Mouse (Mus musculus) ES-Bruce4 (cell line): ENCODE measurements around the gene Chchd10. TPM values are rescaled to one million over a fixed set of nuclear protein-coding genes. Genes with fewer than 3 reads are reported as not detected.
"Not testable (repeated sequence)": the region's sequence is repeated elsewhere in the genome, so short reads cannot be mapped to it uniquely, and the experiment has no call there.

Experiments
- H3K27ac ChIP-seq: 2 replicates; pipeline ENCODE4 v1.5.1; 2012; ENCODE audit warnings: low read length, inconsistent platforms; ENCODE audit not compliant: insufficient read depth
- H3K27me3 ChIP-seq: 2 replicates; pipeline ENCODE4 v1.6.1; 2012; ENCODE audit warnings: mild to moderate bottlenecking, low read length, inconsistent platforms; ENCODE audit not compliant: control insufficient read depth, poor library complexity, insufficient read depth, severe bottlenecking
- H3K36me3 ChIP-seq: 2 replicates; pipeline ENCODE4 v1.6.1; 2012; ENCODE audit warnings: inconsistent platforms, mild to moderate bottlenecking, low read length, moderate library complexity; ENCODE audit not compliant: control insufficient read depth, poor library complexity, insufficient read depth, severe bottlenecking
- H3K4me1 ChIP-seq: one replicate; pipeline ENCODE4 v1.8.1; 2011; ENCODE audit warnings: low read length; ENCODE audit not compliant: control insufficient read depth, insufficient read depth
- H3K4me3 ChIP-seq: 2 replicates; pipeline ENCODE4 v1.5.1; 2011; ENCODE audit warnings: low read depth, mild to moderate bottlenecking, low read length
- H3K9ac ChIP-seq: 2 replicates; pipeline ENCODE4 v1.6.1; 2012; ENCODE audit warnings: low read depth, mild to moderate bottlenecking, inconsistent platforms; ENCODE audit not compliant: poor library complexity, severe bottlenecking
- H3K9me3 ChIP-seq: replicated peaks from 2 replicates; pipeline ENCODE4 v1.6.1; 2012; ENCODE audit warnings: mild to moderate bottlenecking, low read length, inconsistent platforms; ENCODE audit not compliant: control insufficient read depth, poor library complexity, insufficient read depth, severe bottlenecking
- CTCF ChIP-seq: IDR thresholded peaks from one replicate; pipeline ENCODE4 v1.8.1; 2011; ENCODE audit warnings: low read depth, low read length
- EP300 ChIP-seq: IDR thresholded peaks from 2 replicates; pipeline ENCODE4 v1.6.1; 2011; ENCODE audit warnings: low read depth, low read length; ENCODE audit not compliant: insufficient read depth
- POLR2A ChIP-seq: IDR thresholded peaks from one replicate; pipeline ENCODE4 v1.8.1; 2011; ENCODE audit warnings: low read length; ENCODE audit not compliant: insufficient read depth
- polyA plus RNA-seq: library from polyadenylated mRNA; stranded (reverse); fragments of >200 nt; gene quantifications from 2 replicates; pipeline ENCODE4 v1.2.4, GENCODE M21; 2011; ENCODE audit warnings: low read depth; ENCODE audit not compliant: missing spikeins, insufficient read depth, insufficient read length

Chchd10 gene
- 405 and 450 TPM in 2 replicates for polyA plus RNA-seq

GRCm38 (mm10) chr10:75932891-75933290, at the start of gene Chchd10:
TSS of gene Chchd10 (plus strand) at chr10:75933130.
- Histone ChIP-seq H3K4me1 (peaks cover 8% of the 10 kb centered on the region), H3K4me3 (peak within 1 kb of the TSS; percentile 76), H3K9me3 (no peaks in the 10 kb centered on the region), H3K36me3 (peaks cover 9% of the 10 kb centered on the region), H3K27me3 (no peaks in the 10 kb centered on the region), H3K9ac (peak within 1 kb of the TSS; percentile 73), H3K27ac (peak within 1 kb of the TSS; percentile 77)
- TF ChIP-seq EP300 (0 out of 2 replicates have a peak, but pooled peaks have one; percentile 27), POLR2A (no peak)

DNA sequence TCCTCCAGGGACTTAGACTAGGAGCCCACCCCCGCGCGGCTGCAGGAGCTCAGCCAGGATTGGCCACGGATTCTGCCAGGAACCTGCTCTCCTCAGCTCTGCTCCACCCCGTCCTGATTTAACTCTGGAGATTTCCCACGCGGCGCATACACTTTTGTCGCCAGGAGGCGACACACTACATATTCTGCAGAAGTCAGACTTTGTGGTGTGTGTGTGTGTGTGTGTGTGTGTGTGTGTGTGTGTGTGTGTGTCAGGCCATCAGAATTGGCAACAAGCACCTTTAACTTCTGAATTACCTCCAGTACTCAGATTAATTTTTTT, 49.7 kb upstream of the Chchd10 start:
- peak; percentile 62 for TF ChIP-seq CTCF
- no peak for TF ChIP-seq POLR2A
- TF ChIP-seq EP300: peak; percentile 36; the same call in 1 of the 2 replicates
- peaks cover 2% of the 10 kb centered on the region for H3K4me1 ChIP-seq

DNA sequence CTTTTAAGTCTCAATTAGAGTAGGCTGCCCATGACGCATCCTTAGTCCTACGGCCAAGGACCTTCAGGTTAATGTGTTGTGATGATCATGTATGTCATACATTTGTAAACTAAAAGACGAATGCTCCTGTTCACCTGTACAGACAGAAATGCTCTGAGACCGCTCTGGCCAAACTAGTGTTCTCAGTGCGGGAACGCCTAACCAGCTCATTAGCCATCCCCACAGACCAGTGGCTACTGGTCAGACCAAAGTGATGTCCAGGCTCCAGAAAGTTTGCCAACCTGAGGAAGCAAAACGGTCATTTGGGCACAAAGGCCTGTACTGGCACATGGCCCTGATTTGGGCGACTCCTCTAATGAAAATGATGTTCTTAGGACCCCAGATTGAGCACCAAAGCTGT, 48.2 kb upstream of the Chchd10 start:
- Histone ChIP-seq H3K27me3 (no peaks in the 10 kb centered on the region), H3K27ac (no peak overlapping the region), H3K9ac (no peak overlapping the region), H3K9me3 (no peaks in the 10 kb centered on the region), H3K4me1 (peaks cover 2% of the 10 kb centered on the region), H3K4me3 (no peak overlapping the region), H3K36me3 (no peaks in the 10 kb centered on the region)
- TF ChIP-seq EP300 (no peak), POLR2A (no peak), CTCF (no peak)

More for the DNA sequence above, 49.7 kb upstream of the Chchd10 start:
- Histone ChIP-seq H3K36me3 (no peaks in the 10 kb centered on the region), H3K27me3 (no peaks in the 10 kb centered on the region), H3K4me3 (peak overlapping the region; percentile 47), H3K27ac (peak overlapping the region; percentile 97), H3K9me3 (no peaks in the 10 kb centered on the region), H3K9ac (peak overlapping the region; percentile 82)

DNA sequence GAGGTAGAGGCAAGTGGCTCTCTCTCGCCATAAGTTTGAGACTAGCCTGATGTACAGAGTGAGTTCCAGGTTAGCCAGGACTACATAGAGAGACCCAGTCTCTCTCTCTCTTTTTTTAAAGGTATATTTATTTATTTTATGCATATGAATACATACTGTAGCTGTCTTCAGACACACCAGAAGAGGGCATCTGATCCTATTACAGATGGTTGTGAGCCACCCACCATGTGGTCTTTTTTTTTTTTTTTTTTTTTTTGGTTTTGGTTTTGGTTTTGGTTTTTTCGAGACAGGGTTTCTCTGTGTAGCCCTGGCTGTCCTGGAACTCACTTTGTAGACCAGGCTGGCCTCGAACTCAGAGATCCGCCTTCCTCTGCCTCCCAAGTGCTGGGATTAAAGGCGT, 45.4 kb upstream of the Chchd10 start:
- not testable (repeated sequence) for H3K27ac ChIP-seq, H3K9ac ChIP-seq, H3K4me3 ChIP-seq, H3K4me1 ChIP-seq, H3K27me3 ChIP-seq, H3K36me3 ChIP-seq, H3K9me3 ChIP-seq

- Histone ChIP-seq H3K27me3 (no peaks in the 10 kb centered on the region), H3K27ac (no peak overlapping the region), H3K36me3 (no peaks in the 10 kb centered on the region), H3K4me1 (no peaks in the 10 kb centered on the region), H3K9ac (no peak overlapping the region), H3K9me3 (no peaks in the 10 kb centered on the region), H3K4me3 (no peak overlapping the region)
- TF ChIP-seq POLR2A (no peak), CTCF (no peak)
Observed at GRCm38 (mm10) chr10:75889406-75890153, 43.4 kb upstream of the Chchd10 start.

DNA sequence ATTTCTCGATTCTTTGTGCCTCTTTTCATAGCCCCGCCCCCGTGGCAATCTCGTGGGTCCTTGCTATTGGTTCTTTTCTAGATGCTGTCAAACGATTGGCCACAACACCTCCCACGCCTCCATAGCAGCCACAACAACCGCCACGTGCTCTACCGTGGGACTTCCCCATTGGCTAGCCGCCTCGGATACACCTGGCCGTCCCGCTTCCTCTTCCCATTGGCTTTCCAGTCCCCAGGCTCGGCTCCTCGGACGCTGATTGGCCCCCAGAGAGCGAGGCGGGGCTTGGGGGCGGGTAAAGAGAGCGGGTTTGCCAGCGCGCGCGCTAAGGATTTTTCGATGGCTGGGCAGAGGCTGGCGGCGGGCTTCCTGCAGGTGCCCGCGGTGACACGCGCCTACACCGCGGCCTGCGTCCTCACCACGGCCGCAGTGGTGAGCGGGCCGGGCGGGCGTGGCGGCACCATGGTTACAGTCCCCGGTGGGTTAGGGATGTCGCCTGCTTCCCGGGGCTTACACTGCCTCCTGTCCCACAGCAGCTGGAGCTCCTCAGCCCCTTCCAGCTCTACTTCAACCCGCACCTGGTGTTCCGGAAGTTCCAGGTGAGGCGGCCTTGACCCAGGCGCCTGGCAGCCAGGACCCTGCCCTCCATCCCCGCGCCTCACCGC, 39.7 kb upstream of the Chchd10 start, which contains the start of gene Derl3:
Gene Derl3, plus strand, starts transcription at position 325 of the 662 bp plus-strand sequence.
- Histone ChIP-seq H3K9me3 (no peaks in the 10 kb centered on the region), H3K36me3 (peaks cover 9% of the 10 kb centered on the region; the same call in 1 of the 2 replicates), H3K27ac (no peak within 1 kb of the TSS), H3K4me3 (peak within 1 kb of the TSS; percentile 65), H3K9ac (peak within 1 kb of the TSS; percentile 22), H3K4me1 (no peaks in the 10 kb centered on the region), H3K27me3 (no peaks in the 10 kb centered on the region)
- TF ChIP-seq EP300 (no peak), POLR2A (no peak), CTCF (no peak)
